Comparison of ENCODE assay signal across 8 mouse cellular contexts in the genomic region with DNA sequence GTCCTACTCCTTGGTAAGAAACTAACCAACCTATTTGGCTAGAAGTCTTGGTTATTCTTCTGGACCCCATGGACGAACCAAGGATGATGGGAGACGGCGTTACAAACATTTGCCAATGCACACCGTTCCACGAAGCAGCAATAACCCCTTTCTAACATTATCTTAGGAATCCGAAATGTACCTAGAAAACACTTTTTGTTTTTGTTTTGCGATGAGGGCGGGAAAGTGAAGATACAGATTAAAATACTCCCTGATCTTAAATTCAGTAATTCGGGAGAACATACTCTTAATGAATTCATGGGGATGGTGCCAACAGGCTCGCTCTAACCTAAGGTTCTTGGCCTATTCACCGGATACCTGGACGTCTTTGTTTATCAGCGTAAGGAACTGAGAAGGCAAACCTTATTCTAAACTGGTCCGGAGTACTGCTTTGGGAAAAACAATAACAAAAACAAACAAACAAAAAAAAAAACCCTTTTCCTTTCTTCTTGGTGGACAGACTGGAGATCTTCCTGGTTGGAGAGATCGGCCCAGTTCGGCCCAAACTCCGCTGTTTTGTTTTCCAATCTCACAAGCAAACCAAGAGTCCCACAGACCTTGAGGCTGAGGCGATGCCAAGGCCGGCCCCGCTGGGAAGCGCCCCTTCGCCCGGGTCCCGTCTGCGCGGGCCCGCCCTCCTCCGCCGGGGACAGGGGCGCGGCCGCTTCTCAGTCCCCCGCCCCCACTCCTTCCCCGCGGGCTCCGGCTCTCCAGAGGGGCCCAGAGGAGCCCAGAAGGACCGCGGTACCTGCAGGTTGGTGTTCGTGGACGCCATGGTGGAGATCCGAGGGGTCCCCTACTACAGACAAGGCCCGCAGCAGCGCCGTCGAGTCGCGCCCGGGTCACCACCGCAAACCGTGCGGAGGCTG. TPM values are rescaled to one million over a fixed set of nuclear protein-coding genes. Genes with fewer than 3 reads are reported as not detected.
DNase-seq lines count a peak whose midpoint lies in the region; ATAC-seq lines count a peak whose summit lies in the region.

No protein-coding gene starts in this region.

- no peaks in the 10 kb centered on the region for H3K27me3 ChIP-seq in heart, embryonic 14.5 days (ENCODE audit: control insufficient read depth, insufficient read depth, low read length)
- H3K27me3 ChIP-seq in midbrain, embryonic 10.5 days (ENCODE audit: low read depth, poor library complexity, severe bottlenecking), result no peaks in the 10 kb centered on the region

- H3K27ac ChIP-seq in heart, embryonic 14.5 days (replicated peaks in 1 of 2; ENCODE audit: control insufficient read depth in 1 of 2, insufficient read depth in 1 of 2, low read depth in 2 of 2, low read length in 2 of 2), result peak overlapping the region; percentile 93 to 94
- H3K27ac ChIP-seq in midbrain, embryonic 10.5 days (replicated peaks), result peak overlapping the region; percentile 91

- 1% methylated on average over 50 of the region's 51 CpGs for WGBS in heart, embryonic 14.5 days
- WGBS in large intestine, adult 2 months, result under 1% methylated on average over 51 of the region's 51 CpGs
- WGBS in midbrain, embryonic 10.5 days, result 3% methylated on average over 51 of the region's 51 CpGs

- peak overlapping the region; percentile 97 for H3K9ac ChIP-seq in heart, embryonic 14.5 days (ENCODE audit: low read length)

- peak; percentile 57 for ATAC-seq in CD4-positive, CD25-positive, alpha-beta regulatory T cell, adult 4 months
- ATAC-seq in heart, embryonic 14.5 days (ENCODE audit: insufficient number of reproducible peaks, insufficient read depth, low FRiP score, low read depth), result peak; percentile 86

- peak overlapping the region; percentile 83 for H3K4me2 ChIP-seq in heart, embryonic 14.5 days (ENCODE audit: low read length)

- peaks cover 0 to 15% of the 10 kb centered on the region in 2 experiments; a peak in 2 of 4 replicates for H3K4me1 ChIP-seq in heart, embryonic 14.5 days (ENCODE audit: control insufficient read depth in 2 of 2, insufficient read depth in 2 of 2, low read length in 2 of 2)
- peaks cover 19% of the 10 kb centered on the region for H3K4me1 ChIP-seq in midbrain, embryonic 10.5 days

- H3K36me3 ChIP-seq in heart, embryonic 14.5 days (ENCODE audit: control insufficient read depth, insufficient read depth, low read length), result 0 out of 2 replicates have a peak, but pooled peaks cover 5% of the 10 kb centered on the region
- peaks cover 11% of the 10 kb centered on the region; the same call in 1 of the 2 replicates for H3K36me3 ChIP-seq in midbrain, embryonic 10.5 days

- peak overlapping the region; percentile 90 to 100 for H3K4me3 ChIP-seq in heart, embryonic 14.5 days (ENCODE audit: control insufficient read depth in 1 of 2, insufficient read depth in 1 of 2, low read depth in 1 of 2, low read length in 2 of 2)
- peak overlapping the region; percentile 99 for H3K4me3 ChIP-seq in midbrain, embryonic 10.5 days

- DNase-seq in adrenal gland, postnatal 14 days, result peak; percentile 80
- DNase-seq in adrenal gland, adult 18-20 months (ENCODE audit: low spot score in 2 of 2), result no peak
- DNase-seq in embryo, embryonic 9.5 days (ENCODE audit: extremely low spot score), result peak; percentile 5
- DNase-seq in large intestine, adult 2 months (ENCODE audit: low read depth, low spot score), result peak; percentile 11
- no peak for DNase-seq in midbrain, embryonic 10.5 days (ENCODE audit: low spot score)
- no peak for DNase-seq in right cerebral cortex, adult 2 months (ENCODE audit: low spot score in 2 of 2)

- H3K9me3 ChIP-seq in heart, embryonic 14.5 days (ENCODE audit: control insufficient read depth, low read length), result no peaks in the 10 kb centered on the region
- no peaks in the 10 kb centered on the region for H3K9me3 ChIP-seq in midbrain, embryonic 10.5 days (replicated peaks)

RNA-seq across cellular contexts. Expression of a gene that starts 0.6 kb away (rescaled TPM):
- total RNA-seq in adrenal gland, postnatal 14 days (2021), result 87.3 and 92.2 TPM in 2 replicates
- 100 to 1,000 TPM in 1 of 2 experiments, 10 to 100 TPM in 1; 69.9 to 103 TPM for total RNA-seq in adrenal gland, adult 18-20 months (2021)
- 10 to 100 TPM; 53.2 to 64.5 TPM for polyA plus RNA-seq in CD4-positive, CD25-positive, alpha-beta regulatory T cell, adult 4 months (2017; shearing (Covaris generic))
- polyA plus RNA-seq in heart, embryonic 14.5 days (2014; fragmentation: Nextera tagmentation; extraction: Ambion mirVana), result 41.1 and 45.1 TPM in 2 replicates
- polyA plus RNA-seq in large intestine, adult 2 months (2012; rRNA removed), result 15.5 and 20.9 TPM in 2 replicates
- 60.1 and 62.7 TPM in 2 replicates for polyA plus RNA-seq in midbrain, embryonic 10.5 days (2016; fragmentation: Nextera tagmentation; extraction: Ambion mirVana)

RNA-seq across cellular contexts. Expression of a gene that starts 36.4 kb away (rescaled TPM):
- total RNA-seq in adrenal gland, postnatal 14 days (2021), result 27.7 and 29.2 TPM in 2 replicates
- total RNA-seq in adrenal gland, adult 18-20 months (2021), result 10 to 100 TPM; 26.5 to 40.4 TPM
- 10 to 100 TPM; 25.5 to 32.4 TPM for polyA plus RNA-seq in CD4-positive, CD25-positive, alpha-beta regulatory T cell, adult 4 months (2017; shearing (Covaris generic))
- 9.8 and 11.2 TPM in 2 replicates for polyA plus RNA-seq in heart, embryonic 14.5 days (2014; fragmentation: Nextera tagmentation; extraction: Ambion mirVana)
- 7.7 and 19.5 TPM in 2 replicates for polyA plus RNA-seq in large intestine, adult 2 months (2012; rRNA removed)
- polyA plus RNA-seq in midbrain, embryonic 10.5 days (2016; fragmentation: Nextera tagmentation; extraction: Ambion mirVana), result 7.2 and 7.5 TPM in 2 replicates

Comparison
In these comparisons a context has a peak if more than half of its experiments do, and no peak if none do; other contexts are left out.
1. DNase-seq: peak in adrenal gland, postnatal 14 days (single experiment), embryo, embryonic 9.5 days (single experiment) and large intestine, adult 2 months (single experiment); none in adrenal gland, adult 18-20 months (0 of 2), midbrain, embryonic 10.5 days (single experiment) and right cerebral cortex, adult 2 months (0 of 2).